25 mouse cellular contexts compared by ENCODE assay signal in the genomic region with DNA sequence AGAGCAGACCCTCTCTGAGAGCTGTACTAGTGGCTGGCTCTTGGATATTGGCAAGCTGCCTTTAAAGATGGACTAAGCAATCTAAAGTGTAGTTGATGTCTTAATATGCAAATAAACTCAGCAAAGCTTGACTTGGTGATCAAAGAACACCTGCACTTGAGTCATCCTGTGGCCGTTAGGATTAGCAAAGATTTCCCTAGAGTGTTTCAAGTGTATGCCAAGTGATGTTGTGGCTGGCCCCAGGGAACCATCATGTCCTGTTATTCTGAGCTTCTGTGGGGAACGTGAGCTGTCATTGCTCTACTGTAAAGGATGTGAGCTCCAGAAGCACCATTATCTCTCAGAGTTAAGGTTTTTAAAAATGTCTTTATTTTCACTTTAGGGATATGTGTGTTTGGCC.
"Had no signal": no experiment of that assay in that cellular context is flagged by ENCODE, and none has a peak within 500 bp of the region (broad histone marks: within the 10 kb centered on the region; RNA-seq: fewer than 3 reads in every experiment).

No protein-coding gene starts in this region.

- H3K36me3 ChIP-seq: heart, embryonic 13.5 days; heart, embryonic 15.5 days; hindbrain, embryonic 13.5 days; hindbrain, embryonic 15.5 days; kidney, embryonic 15.5 days; limb, embryonic 10.5 days; limb, embryonic 12.5 days had no signal

- H3K4me3 ChIP-seq: heart, adult 2 months; heart, embryonic 13.5 days; heart, embryonic 15.5 days; hindbrain, embryonic 13.5 days; hindbrain, embryonic 15.5 days; kidney, embryonic 15.5 days; layer of hippocampus, adult 2 months; left cerebral cortex, adult 2 months; limb, embryonic 10.5 days; limb, embryonic 12.5 days had no signal

- H3K27ac ChIP-seq: heart, adult 2 months; heart, embryonic 13.5 days; heart, embryonic 15.5 days; hindbrain, embryonic 13.5 days; hindbrain, embryonic 15.5 days; hindbrain, postnatal 0 days; kidney, embryonic 15.5 days; kidney, postnatal 0 days; layer of hippocampus, adult 2 months; left cerebral cortex, adult 2 months; limb, embryonic 10.5 days; limb, embryonic 12.5 days had no signal

- H3K9me3 ChIP-seq: heart, embryonic 13.5 days; heart, embryonic 15.5 days; hindbrain, embryonic 13.5 days; hindbrain, embryonic 15.5 days; kidney, embryonic 15.5 days; limb, embryonic 10.5 days; limb, embryonic 12.5 days had no signal

- H3K27me3 ChIP-seq: heart, embryonic 13.5 days; heart, embryonic 15.5 days; hindbrain, embryonic 13.5 days; hindbrain, embryonic 15.5 days; kidney, embryonic 15.5 days; limb, embryonic 12.5 days had no signal

- DNase-seq: gastrocnemius, postnatal 14 days; gastrocnemius, postnatal 36 days; heart, adult 11 months; heart, adult 2 months; heart, postnatal 14 days; heart, postnatal 36 days; kidney, adult 11 months; kidney, adult 2 months; kidney, adult 9 months; kidney, postnatal 14 days; kidney, postnatal 4 days; liver had no signal

- H3K9ac ChIP-seq: heart, embryonic 13.5 days; heart, embryonic 15.5 days; hindbrain, embryonic 13.5 days; hindbrain, embryonic 15.5 days; kidney, embryonic 15.5 days; limb, embryonic 12.5 days had no signal

- H3K4me2 ChIP-seq: heart, embryonic 11.5 days; heart, embryonic 13.5 days; heart, embryonic 15.5 days; hindbrain, embryonic 13.5 days; hindbrain, embryonic 15.5 days; kidney, embryonic 15.5 days; limb, embryonic 12.5 days had no signal

- ATAC-seq: hindbrain, postnatal 0 days; intestine, embryonic 16.5 days had no signal

- H3K4me1 ChIP-seq: heart, embryonic 13.5 days; heart, embryonic 15.5 days; hindbrain, embryonic 13.5 days; hindbrain, embryonic 15.5 days; kidney, embryonic 15.5 days; limb, embryonic 10.5 days; limb, embryonic 12.5 days had no signal
